Mouse (Mus musculus) lung, embryonic 16.5 days (tissue): ENCODE data around the gene Zzef1. TPM values are rescaled to one million over a fixed set of nuclear protein-coding genes. Genes with fewer than 3 reads are reported as not detected.

ENCODE experiments used
- ATAC-seq: fragments of 200-750 bp; cut with Nextera tagmentation; 2 replicates; pipeline ENCODE4 v1.8.0; 2017; ENCODE audit warnings: low read depth, mild to moderate bottlenecking, moderate library complexity
- H3K27ac ChIP-seq: fragments of 300-500 bp; sonication (generic); 2 replicates; pipeline ENCODE4 v1.5.1; 2014; ENCODE audit warnings: mild to moderate bottlenecking, control low read depth, low read length
- H3K27me3 ChIP-seq: fragments of 300-500 bp; sonication (generic); 2 replicates; pipeline ENCODE4 v1.6.1; 2014; ENCODE audit warnings: low read depth, low read length, mixed read lengths; ENCODE audit not compliant: control insufficient read depth, insufficient read depth
- H3K36me3 ChIP-seq: fragments of 300-500 bp; sonication (generic); 2 replicates; pipeline ENCODE4 v1.6.1; 2014; ENCODE audit warnings: low read length; ENCODE audit not compliant: control insufficient read depth, insufficient read depth
- H3K4me1 ChIP-seq: fragments of 300-500 bp; sonication (generic); replicated peaks from 2 replicates; pipeline ENCODE4 v1.6.1; 2014; ENCODE audit warnings: low read length, mixed read lengths; ENCODE audit not compliant: control insufficient read depth, insufficient read depth
- H3K4me2 ChIP-seq: fragments of 300-500 bp; sonication (generic); 2 replicates; pipeline ENCODE4 v1.6.1; 2014; ENCODE audit warnings: low read depth, low read length, control low read depth
- H3K4me3 ChIP-seq: fragments of 300-500 bp; sonication (generic); 2 replicates; pipeline ENCODE4 v1.5.1; 2014; ENCODE audit warnings: mild to moderate bottlenecking, low read length, control low read depth
- H3K9ac ChIP-seq: fragments of 300-500 bp; sonication (generic); 2 replicates; pipeline ENCODE4 v1.6.1; 2014; ENCODE audit warnings: low read length, control low read depth
- H3K9me3 ChIP-seq: fragments of 300-500 bp; sonication (generic); 2 replicates; pipeline ENCODE4 v1.6.1; 2016; ENCODE audit warnings: low read length; ENCODE audit not compliant: control insufficient read depth
- WGBS: fragments of 180-500 bp; shearing (Covaris S2); extraction: QIAGEN DNeasy Blood & Tissue Kit; methylation state at CpG from one replicate; pipeline ENCODE4 v1.1.7; 2014; 5-methylcytosine and 5-hydroxymethylcytosine counted together
- microRNA-seq: library from miRNA; unstranded; fragments of <30 nt; microRNA quantifications from one replicate; pipeline ENCODE4, GENCODE M21; 2016
- polyA plus RNA-seq: library from polyadenylated mRNA; unstranded; fragments of >200 nt; fragmentation: Nextera tagmentation; extraction: Ambion mirVana; gene quantifications from 2 replicates; pipeline ENCODE4 v1.2.1, GENCODE M21; 2015

Gene Zzef1
- polyA plus RNA-seq, 1 experiment from 2014 or later, result 9.0 TPM

GRCm38 (mm10) chr11:72963058-72963788 lies 167.2 kb downstream of the Zzef1 start:
- WGBS, result 33% methylated on average over 7 of the region's 7 CpGs
- peaks cover 15% of the 10 kb centered on the region for H3K27me3 ChIP-seq
- H3K4me2 ChIP-seq, result no peak overlapping the region

GRCm38 (mm10) chr11:72963789-72964294 lies 167.8 kb downstream of the Zzef1 start:
- Histone ChIP-seq H3K4me3 (no peak overlapping the region), H3K4me1 (peaks cover 33% of the 10 kb centered on the region), H3K36me3 (no peaks in the 10 kb centered on the region), H3K9ac (no peak overlapping the region), H3K27ac (no peak overlapping the region; the same call in 1 of the 2 replicates), H3K9me3 (no peaks in the 10 kb centered on the region), H3K4me2 (no peak overlapping the region), H3K27me3 (peaks cover 15% of the 10 kb centered on the region)
- 49% methylated on average over 3 of the region's 3 CpGs for WGBS
- no peak for ATAC-seq

More at GRCm38 (mm10) chr11:72963058-72963788, 167.2 kb downstream of the Zzef1 start:
- Histone ChIP-seq H3K4me1 (peaks cover 33% of the 10 kb centered on the region), H3K27ac (no peak overlapping the region; the same call in 1 of the 2 replicates), H3K36me3 (no peaks in the 10 kb centered on the region), H3K9me3 (no peaks in the 10 kb centered on the region), H3K9ac (no peak overlapping the region), H3K4me3 (no peak overlapping the region)
- ATAC-seq, result no peak

GRCm38 (mm10) chr11:72974995-72975503 lies 179.0 kb downstream of the Zzef1 start:
- Histone ChIP-seq H3K27me3 (no peaks in the 10 kb centered on the region), H3K27ac (no peak overlapping the region), H3K4me3 (no peak overlapping the region), H3K36me3 (no peaks in the 10 kb centered on the region), H3K4me2 (no peak overlapping the region), H3K4me1 (no peaks in the 10 kb centered on the region), H3K9me3 (no peaks in the 10 kb centered on the region), H3K9ac (no peak overlapping the region)
- ATAC-seq, result no peak
- WGBS, result 78% methylated on average over 13 of the region's 13 CpGs

Small RNA genes lying within 50 kb of the gene (microRNA-seq; reads per million reads assigned to microRNA genes)
- gene Gm44467, result not detected

Other genes starting within 250 kb of the Zzef1 start
- gene Spns3, start 245.7 kb upstream of the Zzef1 start, polyA plus RNA-seq, result 0.09 and 0.25 TPM in 2 replicates
- 58.3 and 67.2 TPM in 2 replicates for gene Ube2g1, start 188.9 kb upstream of the Zzef1 start, polyA plus RNA-seq
- 23.9 and 24.4 TPM in 2 replicates for gene Ankfy1, start 106.2 kb upstream of the Zzef1 start, polyA plus RNA-seq
- gene Cyb5d2, start 84 bp upstream of the Zzef1 start, polyA plus RNA-seq, result 6.6 and 7.4 TPM in 2 replicates
- 21.7 and 23.2 TPM in 2 replicates for gene Atp2a3, start 164.9 kb downstream of the Zzef1 start, polyA plus RNA-seq
- gene P2rx1, start 202.9 kb downstream of the Zzef1 start, polyA plus RNA-seq, result 2.2 and 2.6 TPM in 2 replicates
- 7.3 and 7.5 TPM in 2 replicates for gene Camkk1, start 222.8 kb downstream of the Zzef1 start, polyA plus RNA-seq